Mouse (Mus musculus) neural tube, embryonic 13.5 days (tissue): ENCODE data around the gene Tex26. TPM values are rescaled to one million over a fixed set of nuclear protein-coding genes. Genes with fewer than 3 reads are reported as not detected.

Source experiments
- ATAC-seq: fragments of 200-750 bp; cut with Nextera tagmentation; 2 replicates; pipeline ENCODE4 v1.8.0; 2017; ENCODE audit warnings: low read depth, mild to moderate bottlenecking, moderate TSS enrichment, moderate library complexity
- H3K27ac ChIP-seq: fragments of 300-500 bp; sonication (generic); replicated peaks from 2 replicates; pipeline ENCODE4 v1.5.1; 2015; ENCODE audit warnings: moderate library complexity, mild to moderate bottlenecking, inconsistent platforms
- H3K27me3 ChIP-seq: fragments of 300-500 bp; sonication (generic); 2 replicates; pipeline ENCODE4 v1.6.1; 2015; ENCODE audit warnings: mild to moderate bottlenecking, inconsistent platforms
- H3K36me3 ChIP-seq: fragments of 300-500 bp; sonication (generic); 2 replicates; pipeline ENCODE4 v1.6.1; 2015; ENCODE audit warnings: mild to moderate bottlenecking, inconsistent platforms
- H3K4me1 ChIP-seq: fragments of 300-500 bp; sonication (generic); replicated peaks from 2 replicates; pipeline ENCODE4 v1.6.1; 2015; ENCODE audit warnings: inconsistent platforms
- H3K4me2 ChIP-seq: fragments of 300-500 bp; sonication (generic); 2 replicates; pipeline ENCODE4 v1.6.1; 2015; ENCODE audit warnings: inconsistent platforms, mild to moderate bottlenecking, moderate library complexity
- H3K4me3 ChIP-seq: fragments of 300-500 bp; sonication (generic); 2 replicates; pipeline ENCODE4 v1.5.1; 2015; ENCODE audit warnings: mild to moderate bottlenecking, inconsistent platforms
- H3K9ac ChIP-seq: fragments of 300-500 bp; sonication (generic); 2 replicates; pipeline ENCODE4 v1.6.1; 2015; ENCODE audit warnings: moderate library complexity, mild to moderate bottlenecking, inconsistent platforms
- H3K9me3 ChIP-seq: fragments of 300-500 bp; sonication (generic); 2 replicates; pipeline ENCODE4 v1.6.1; 2016; ENCODE audit warnings: inconsistent platforms
- WGBS: fragments of 180-500 bp; shearing (Covaris S2); methylation state at CpG from one replicate; pipeline ENCODE4 v1.1.7; 2015; 5-methylcytosine and 5-hydroxymethylcytosine counted together
- polyA plus RNA-seq: library from polyadenylated mRNA; unstranded; fragments of >200 nt; fragmentation: Nextera tagmentation; extraction: Ambion mirVana; gene quantifications from 2 replicates; pipeline ENCODE4 v1.2.1, GENCODE M21; 2015

The Tex26 gene
- polyA plus RNA-seq, 1 experiment from 2014 or later, result 0.54 TPM

DNA sequence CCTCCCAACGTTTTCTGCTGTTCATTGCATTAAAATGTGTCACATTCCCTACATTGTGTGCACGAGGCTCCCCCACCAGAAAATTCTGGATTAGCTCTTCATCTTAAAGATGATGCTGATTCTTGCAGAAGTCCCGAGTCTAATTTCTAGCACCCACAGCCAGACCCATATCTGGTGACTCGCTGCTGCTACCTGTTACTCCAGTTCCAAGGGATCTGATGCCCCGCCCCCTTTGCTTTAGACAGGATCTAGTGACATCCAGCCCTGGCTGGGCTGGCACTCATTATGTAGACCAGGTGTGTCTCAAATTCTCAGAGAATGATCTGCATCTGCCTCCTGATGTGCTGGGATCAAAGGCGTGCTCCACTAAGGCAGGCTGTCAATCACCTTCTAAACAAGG lies 2.3 kb upstream of the Tex26 start:
- no peak overlapping the region for H3K4me2 ChIP-seq
- no peaks in the 10 kb centered on the region for H3K27me3 ChIP-seq
- H3K4me3 ChIP-seq, result no peak overlapping the region
- H3K9me3 ChIP-seq, result no peaks in the 10 kb centered on the region
- 81% methylated on average over 6 of the region's 6 CpGs for WGBS
- peaks cover 34% of the 10 kb centered on the region for H3K4me1 ChIP-seq
- no peak overlapping the region for H3K9ac ChIP-seq
- no peaks in the 10 kb centered on the region for H3K36me3 ChIP-seq
- no peak for ATAC-seq
- no peak overlapping the region for H3K27ac ChIP-seq

DNA sequence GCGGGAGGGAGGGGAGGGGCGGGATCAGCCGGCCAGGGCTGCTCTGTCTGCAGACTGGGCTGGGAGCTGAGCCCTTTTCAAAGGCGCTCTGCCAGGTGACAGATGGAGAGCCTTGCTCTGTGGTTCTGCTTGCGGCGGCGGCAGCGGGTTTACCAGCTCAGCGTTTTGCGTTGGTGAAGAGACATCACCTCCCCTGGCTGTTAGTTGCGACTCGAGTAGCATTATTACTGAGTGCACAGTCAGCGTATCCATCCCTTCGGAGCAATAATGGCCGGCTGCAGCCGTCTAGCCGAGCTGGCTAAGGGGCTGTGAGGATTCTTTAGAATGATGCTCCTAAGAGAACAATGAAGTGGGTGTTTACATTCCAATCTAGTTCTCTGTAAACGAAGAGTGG lies 717 bp downstream of the Tex26 start:
- Histone ChIP-seq H3K27me3 (no peaks in the 10 kb centered on the region), H3K27ac (peak overlapping the region; percentile 99), H3K4me2 (peak overlapping the region; percentile 83), H3K36me3 (no peaks in the 10 kb centered on the region), H3K9ac (peak overlapping the region; percentile 78), H3K9me3 (no peaks in the 10 kb centered on the region), H3K4me3 (peak overlapping the region; percentile 45), H3K4me1 (peaks cover 39% of the 10 kb centered on the region)
- 3% methylated on average over 16 of the region's 18 CpGs for WGBS
- ATAC-seq, result peak; percentile 88

DNA sequence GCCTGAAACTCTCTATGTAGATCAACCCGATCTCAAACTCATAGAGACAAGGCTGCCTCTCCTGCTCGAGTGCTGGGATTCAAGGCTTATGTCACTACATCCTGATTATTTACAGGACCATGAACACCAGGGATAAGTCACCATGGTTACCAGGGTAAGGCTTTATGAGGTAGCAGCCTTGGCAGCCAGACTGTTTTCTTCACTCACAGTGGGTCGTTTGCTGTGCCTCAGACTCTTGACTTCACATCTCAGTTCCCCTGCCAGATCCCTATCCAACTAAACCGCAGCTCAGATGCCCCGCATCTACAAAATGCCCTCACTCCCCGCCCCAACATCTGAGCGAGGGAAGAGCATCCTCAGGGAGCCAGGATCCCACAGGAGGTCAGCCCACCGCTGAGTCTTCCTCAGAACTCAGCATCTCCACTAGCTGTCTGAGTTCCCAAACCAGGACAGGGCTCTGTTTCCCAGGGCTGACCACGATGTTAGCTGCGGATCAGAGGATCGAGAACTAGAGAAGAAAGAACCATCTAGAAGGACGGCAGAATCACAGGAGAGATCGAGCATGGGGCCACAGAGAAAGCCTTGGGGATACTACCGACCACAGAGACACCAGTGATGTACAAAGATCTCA lies 2.3 kb downstream of the Tex26 start:
- peak overlapping the region; percentile 99 for H3K27ac ChIP-seq
- ATAC-seq, result no peak

DNA sequence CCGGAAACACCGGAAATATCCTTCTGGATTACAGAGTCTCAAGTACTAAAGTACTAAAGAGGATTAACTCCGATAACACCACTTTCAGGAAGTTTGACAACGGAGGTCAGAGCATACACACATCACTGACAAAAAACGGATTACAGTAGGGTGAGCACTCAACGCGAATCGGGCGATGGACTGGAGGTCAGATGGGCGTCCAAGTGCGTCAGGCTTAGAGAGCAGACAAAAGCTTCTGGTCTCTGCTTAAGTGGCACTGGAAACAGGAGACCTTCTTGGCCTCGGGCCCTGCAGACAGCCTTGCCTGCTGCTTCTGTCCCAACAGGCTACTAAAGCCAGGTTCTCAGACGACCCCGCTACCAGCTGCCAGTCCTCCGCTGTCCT lies 2.8 kb downstream of the Tex26 start:
- no peaks in the 10 kb centered on the region for H3K9me3 ChIP-seq
- no peak for ATAC-seq
- no peak overlapping the region for H3K4me3 ChIP-seq
- peaks cover 39% of the 10 kb centered on the region for H3K4me1 ChIP-seq
- no peak overlapping the region for H3K9ac ChIP-seq
- WGBS, result 84% methylated on average over 15 of the region's 15 CpGs
- no peaks in the 10 kb centered on the region for H3K27me3 ChIP-seq
- no peaks in the 10 kb centered on the region for H3K36me3 ChIP-seq
- no peak overlapping the region for H3K4me2 ChIP-seq
- no peak overlapping the region; the same call in 1 of the 2 replicates for H3K27ac ChIP-seq

More for the DNA sequence above, 2.3 kb downstream of the Tex26 start:
- Histone ChIP-seq H3K36me3 (no peaks in the 10 kb centered on the region), H3K4me1 (peaks cover 39% of the 10 kb centered on the region), H3K4me3 (no peak overlapping the region), H3K9me3 (no peaks in the 10 kb centered on the region), H3K9ac (no peak overlapping the region), H3K4me2 (no peak overlapping the region), H3K27me3 (no peaks in the 10 kb centered on the region)
- 59% methylated on average over 14 of the region's 14 CpGs for WGBS

DNA sequence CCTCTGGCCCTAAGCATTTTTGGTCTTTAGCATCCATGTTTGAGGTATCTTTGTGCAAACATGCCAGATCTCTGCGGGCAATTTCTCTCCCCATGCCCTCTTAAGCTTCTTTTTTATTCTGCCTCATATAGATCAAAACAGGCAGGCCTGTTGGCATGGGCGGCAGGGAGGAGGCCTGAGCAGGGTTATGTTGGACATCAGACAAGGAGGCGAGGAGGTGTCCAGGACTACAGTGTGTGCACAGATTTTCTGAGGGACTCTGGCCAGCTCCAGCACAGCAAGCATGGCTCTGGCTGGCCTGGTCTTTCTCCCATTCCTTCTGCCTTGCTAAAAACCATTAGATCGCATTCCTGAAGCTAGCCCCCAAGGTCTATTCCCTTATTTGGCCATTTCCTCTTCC lies 5.0 kb downstream of the Tex26 start:
- no peaks in the 10 kb centered on the region; the same call in 1 of the 2 replicates for H3K9me3 ChIP-seq
- H3K4me2 ChIP-seq, result no peak overlapping the region
- H3K27ac ChIP-seq, result no peak overlapping the region
- H3K36me3 ChIP-seq, result no peaks in the 10 kb centered on the region
- no peak overlapping the region for H3K9ac ChIP-seq
- WGBS, result 91% methylated on average over 4 of the region's 4 CpGs
- ATAC-seq, result no peak
- H3K4me3 ChIP-seq, result no peak overlapping the region
- H3K4me1 ChIP-seq, result peaks cover 29% of the 10 kb centered on the region
- no peaks in the 10 kb centered on the region for H3K27me3 ChIP-seq

DNA sequence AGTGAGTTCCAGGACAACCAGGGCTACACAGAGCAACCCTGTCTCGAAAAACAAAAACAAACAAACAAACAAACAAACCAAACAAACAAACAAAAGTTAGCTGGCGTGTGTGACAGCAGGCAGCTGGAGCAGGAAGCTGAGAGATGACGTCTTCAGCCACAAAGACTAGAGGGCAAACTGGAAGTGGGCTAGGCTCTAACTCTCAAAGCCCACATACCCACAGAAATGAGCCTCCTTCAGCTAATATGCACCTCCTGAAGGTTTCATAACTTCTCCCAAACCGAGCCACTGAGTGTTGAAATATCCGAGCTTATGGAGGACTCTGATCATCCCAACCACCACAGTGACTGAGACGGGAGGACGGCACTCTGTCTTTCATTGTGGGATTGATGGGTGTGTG lies 7.0 kb downstream of the Tex26 start:
- Histone ChIP-seq H3K4me3 (no peak overlapping the region), H3K4me2 (no peak overlapping the region), H3K9me3 (no peaks in the 10 kb centered on the region; the same call in 1 of the 2 replicates), H3K27me3 (no peaks in the 10 kb centered on the region), H3K4me1 (peaks cover 15% of the 10 kb centered on the region), H3K27ac (no peak overlapping the region), H3K9ac (no peak overlapping the region), H3K36me3 (no peaks in the 10 kb centered on the region)
- ATAC-seq, result no peak
- WGBS, result 89% methylated on average over 7 of the region's 7 CpGs

DNA sequence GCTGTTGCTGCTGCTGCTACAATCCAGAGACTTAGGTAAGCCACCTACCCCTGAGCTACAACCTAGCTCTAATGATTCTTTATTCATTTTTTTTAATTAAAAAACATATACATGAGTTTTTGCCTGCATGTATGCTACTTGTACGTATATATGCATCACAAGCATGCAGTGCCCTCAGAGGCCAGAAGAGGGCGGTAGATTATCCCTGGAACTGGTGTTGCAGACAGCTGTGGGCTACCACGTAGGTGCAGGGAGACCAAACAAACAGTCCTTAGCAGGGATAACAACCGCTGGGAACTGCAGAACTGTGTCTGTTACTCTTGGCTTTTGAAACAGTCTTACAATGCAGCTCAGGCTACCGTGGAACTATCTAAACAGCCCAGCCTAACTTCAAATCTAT lies 8.3 kb downstream of the Tex26 start:
- no peak overlapping the region for H3K9ac ChIP-seq
- 82% methylated on average over 5 of the region's 5 CpGs for WGBS
- no peak overlapping the region for H3K27ac ChIP-seq
- no peak for ATAC-seq
- no peak overlapping the region for H3K4me2 ChIP-seq
- H3K4me3 ChIP-seq, result no peak overlapping the region
- H3K4me1 ChIP-seq, result peaks cover 3% of the 10 kb centered on the region; the same call in 1 of the 2 replicates
- H3K9me3 ChIP-seq, result no peaks in the 10 kb centered on the region; the same call in 1 of the 2 replicates
- H3K36me3 ChIP-seq, result no peaks in the 10 kb centered on the region
- H3K27me3 ChIP-seq, result no peaks in the 10 kb centered on the region

DNA sequence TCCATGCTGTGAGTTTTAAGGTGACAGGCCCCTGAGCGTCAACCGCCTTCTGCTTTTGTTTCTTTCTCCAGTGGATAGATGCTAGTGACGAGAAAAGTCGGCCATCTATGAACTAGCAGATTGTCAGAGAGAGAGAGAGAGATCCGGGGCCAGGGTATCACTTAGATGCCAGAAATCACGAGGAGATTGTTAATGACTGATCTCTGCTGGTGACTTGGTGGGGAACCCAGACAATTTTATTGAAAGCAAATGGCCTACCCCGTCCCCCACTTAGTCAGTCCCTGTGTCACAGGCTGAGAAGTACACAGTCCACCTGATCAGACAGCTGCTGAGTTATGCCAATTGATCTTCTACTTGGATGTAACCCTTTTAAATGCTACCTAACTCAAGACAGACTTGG lies 9.9 kb downstream of the Tex26 start:
- H3K9me3 ChIP-seq, result no peaks in the 10 kb centered on the region; the same call in 1 of the 2 replicates
- no peaks in the 10 kb centered on the region for H3K27me3 ChIP-seq
- H3K4me3 ChIP-seq, result no peak overlapping the region
- no peak overlapping the region for H3K9ac ChIP-seq
- H3K27ac ChIP-seq, result no peak overlapping the region
- WGBS, result 81% methylated on average over 7 of the region's 7 CpGs
- H3K4me2 ChIP-seq, result no peak overlapping the region
- ATAC-seq, result no peak
- no peaks in the 10 kb centered on the region for H3K36me3 ChIP-seq
- 0 out of 2 replicates have a peak, but pooled peaks cover 3% of the 10 kb centered on the region for H3K4me1 ChIP-seq

DNA sequence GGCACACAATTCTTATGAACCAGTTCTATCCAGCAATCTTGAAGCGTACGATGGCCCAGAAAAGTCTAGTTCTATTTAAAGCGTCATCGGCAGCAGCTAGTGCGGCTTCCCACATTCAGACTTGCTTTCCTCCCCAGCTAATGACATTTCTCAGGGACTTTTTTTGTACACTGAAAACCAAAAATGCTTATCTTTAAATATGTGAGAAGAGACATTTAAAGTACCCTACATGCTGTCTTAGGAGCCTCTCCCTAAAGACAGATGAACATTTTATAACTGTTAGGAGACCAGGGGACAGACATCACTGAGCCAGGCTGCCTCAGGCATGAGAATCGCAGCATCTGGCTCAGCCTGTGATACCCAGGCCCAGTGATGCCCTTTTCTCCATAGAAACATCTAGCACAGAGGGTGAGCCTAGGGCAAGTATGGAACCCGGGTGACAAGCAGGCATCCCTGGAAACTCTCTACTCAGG lies 11.8 kb downstream of the Tex26 start:
- H3K4me2 ChIP-seq, result no peak overlapping the region
- H3K4me3 ChIP-seq, result no peak overlapping the region
- H3K9ac ChIP-seq, result 0 out of 2 replicates have a peak overlapping the region, but pooled peaks have one; percentile 3
- H3K9me3 ChIP-seq, result no peaks in the 10 kb centered on the region; the same call in 1 of the 2 replicates
- ATAC-seq, result no peak
- H3K27me3 ChIP-seq, result no peaks in the 10 kb centered on the region
- no peaks in the 10 kb centered on the region for H3K36me3 ChIP-seq
- H3K27ac ChIP-seq, result peak overlapping the region; percentile 56
- WGBS, result 78% methylated on average over 7 of the region's 7 CpGs
- 0 out of 2 replicates have a peak, but pooled peaks cover 8% of the 10 kb centered on the region for H3K4me1 ChIP-seq

DNA sequence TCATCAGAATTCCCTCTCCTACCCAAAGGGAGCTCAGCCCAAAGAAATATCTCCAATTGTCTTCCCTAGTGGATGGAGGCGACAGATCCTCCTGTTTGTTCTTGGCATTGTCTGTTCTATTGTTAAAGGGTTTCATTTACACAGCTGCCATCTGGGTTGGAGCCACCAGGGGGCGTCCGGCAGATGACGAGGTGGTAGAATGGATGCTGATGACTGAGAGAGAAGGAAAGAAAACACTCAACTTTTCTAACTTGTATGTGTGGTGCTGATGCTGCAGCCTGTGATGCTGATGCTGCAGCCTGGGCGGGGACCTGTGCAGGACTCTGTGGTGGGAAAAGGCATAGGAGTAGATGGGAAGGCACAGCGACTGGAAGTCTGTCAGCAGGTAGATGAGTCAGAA lies 14.8 kb downstream of the Tex26 start:
- Histone ChIP-seq H3K9ac (no peak overlapping the region), H3K27me3 (no peaks in the 10 kb centered on the region), H3K27ac (no peak overlapping the region), H3K9me3 (no peaks in the 10 kb centered on the region), H3K4me1 (0 out of 2 replicates have a peak, but pooled peaks cover 14% of the 10 kb centered on the region), H3K4me2 (no peak overlapping the region), H3K36me3 (no peaks in the 10 kb centered on the region), H3K4me3 (no peak overlapping the region)
- ATAC-seq, result no peak
- WGBS, result 31% methylated on average over 6 of the region's 6 CpGs

DNA sequence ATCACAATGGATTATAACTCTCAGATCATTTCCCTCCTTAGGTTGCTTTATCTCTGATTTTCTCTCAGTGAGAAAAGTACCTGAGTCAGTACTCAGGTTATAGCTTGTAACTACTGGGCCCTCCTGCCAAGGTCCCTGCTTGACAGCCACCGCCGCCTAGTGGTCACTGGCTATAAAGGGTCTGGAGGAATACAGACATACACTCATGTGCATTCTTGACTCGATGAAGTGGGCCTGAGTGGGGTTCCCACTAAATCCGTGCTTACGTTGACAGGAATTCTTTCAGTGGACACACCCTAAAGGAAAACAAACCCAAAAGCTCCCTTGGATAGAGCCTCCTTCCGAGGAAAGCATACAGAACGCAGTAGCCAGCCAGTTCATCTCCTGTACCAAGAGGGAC lies 17.1 kb downstream of the Tex26 start:
- Histone ChIP-seq H3K4me1 (peaks cover 19% of the 10 kb centered on the region), H3K9ac (no peak overlapping the region), H3K27ac (no peak overlapping the region), H3K4me2 (no peak overlapping the region), H3K27me3 (no peaks in the 10 kb centered on the region), H3K36me3 (no peaks in the 10 kb centered on the region), H3K4me3 (no peak overlapping the region), H3K9me3 (no peaks in the 10 kb centered on the region)
- no peak for ATAC-seq
- 91% methylated on average over 7 of the region's 7 CpGs for WGBS

DNA sequence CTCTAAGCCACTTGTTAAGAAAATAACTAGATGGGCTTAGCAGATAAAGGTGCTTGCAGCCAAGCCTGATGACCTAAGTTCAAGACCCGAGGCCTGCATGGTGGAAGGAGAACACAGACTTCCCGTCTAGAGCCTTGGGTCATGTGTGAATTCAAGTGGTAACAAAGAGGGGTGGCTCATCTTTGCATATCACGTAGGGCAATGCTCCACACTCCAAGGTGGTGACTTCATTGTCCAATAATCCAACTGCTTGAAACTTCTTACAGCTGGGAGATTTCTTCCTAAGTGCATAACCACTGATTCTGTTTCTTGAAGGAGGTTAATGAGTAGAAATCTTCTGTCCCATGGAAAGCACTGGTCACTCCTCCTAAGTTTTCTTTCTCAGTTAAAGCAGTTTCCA lies 22.6 kb downstream of the Tex26 start:
- no peak overlapping the region for H3K27ac ChIP-seq
- H3K4me1 ChIP-seq, result peaks cover 14% of the 10 kb centered on the region
- H3K4me2 ChIP-seq, result no peak overlapping the region
- H3K9me3 ChIP-seq, result no peaks in the 10 kb centered on the region
- no peaks in the 10 kb centered on the region for H3K36me3 ChIP-seq
- H3K4me3 ChIP-seq, result no peak overlapping the region
- no peak overlapping the region for H3K9ac ChIP-seq
- WGBS, result 85% methylated on average over 3 of the region's 3 CpGs
- no peaks in the 10 kb centered on the region for H3K27me3 ChIP-seq
- ATAC-seq, result no peak

DNA sequence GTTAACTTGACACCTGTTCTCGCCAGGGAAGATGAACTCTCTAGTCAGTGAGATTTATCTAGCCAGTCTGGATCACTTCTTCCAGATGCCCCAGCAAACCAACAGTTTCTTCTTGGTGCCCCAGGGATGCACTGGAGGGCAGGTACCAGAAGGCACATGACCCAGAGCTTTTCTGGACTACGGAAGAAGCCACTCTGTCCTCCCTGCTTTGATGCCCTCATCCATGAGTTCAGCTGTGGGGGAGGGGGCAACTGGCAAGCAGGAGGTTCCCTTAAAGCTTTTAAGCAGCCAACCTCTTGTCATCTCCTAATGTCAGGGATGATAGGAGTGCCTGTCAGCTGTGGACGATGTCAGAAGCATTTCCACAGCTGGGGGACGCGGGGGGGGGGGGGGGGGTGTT lies 25.8 kb downstream of the Tex26 start:
- WGBS, result 48% methylated on average over 5 of the region's 5 CpGs
- H3K4me3 ChIP-seq, result no peak overlapping the region
- no peak for ATAC-seq
- no peak overlapping the region for H3K4me2 ChIP-seq
- no peaks in the 10 kb centered on the region for H3K9me3 ChIP-seq
- H3K27me3 ChIP-seq, result no peaks in the 10 kb centered on the region
- H3K4me1 ChIP-seq, result peaks cover 8% of the 10 kb centered on the region
- H3K27ac ChIP-seq, result no peak overlapping the region
- no peak overlapping the region for H3K9ac ChIP-seq
- no peaks in the 10 kb centered on the region for H3K36me3 ChIP-seq
